Mouse (Mus musculus) heart, adult 8-10 months (tissue): Measurements from ENCODE around the gene Prdm12. TPM values are rescaled to one million over a fixed set of nuclear protein-coding genes. Genes with fewer than 3 reads are reported as not detected.

Experiments used
- microRNA-seq: library from miRNA; unstranded; fragments of <30 nt; microRNA quantifications from one replicate; pipeline ENCODE4 v1.2.0, GENCODE M21; 2022
- total RNA-seq, 4 experiments: library from RNA; stranded (reverse); gene quantifications; 2 replicates each; pipeline ENCODE4 v1.2.4; 2022

The Prdm12 gene
- total RNA-seq, 4 experiments from 2014 or later, result not detected

Small RNAs within 50 kb of the gene (microRNA-seq; reads per million reads assigned to microRNA genes)
- not detected for gene Mir6998

Other genes starting within 250 kb of the Prdm12 start
- gene Ass1, start 169.8 kb upstream of the Prdm12 start, total RNA-seq, result 1 to 10 TPM; 5.3 to 7.9 (median 7.0) TPM
- 10 to 100 TPM; 12.8 to 20.0 (median 14.7) TPM for gene Fubp3, start 67.4 kb upstream of the Prdm12 start, total RNA-seq
- gene Exosc2, start 30.7 kb downstream of the Prdm12 start, total RNA-seq, result 1 to 10 TPM; 7.0 to 9.1 (median 8.1) TPM
- 10 to 100 TPM; 30.2 to 37.3 (median 30.9) TPM for gene Abl1, start 48.3 kb downstream of the Prdm12 start, total RNA-seq
- gene Qrfp, start 170.5 kb downstream of the Prdm12 start, total RNA-seq, result not detected
- not detected for gene Fibcd1, start 206.0 kb downstream of the Prdm12 start, total RNA-seq
- gene Lamc3, start 247.3 kb downstream of the Prdm12 start, total RNA-seq, result under 1 TPM; 0.41 to 0.75 (median 0.55) TPM